Mouse (Mus musculus) thymus, adult 2 months (tissue): ENCODE measurements around the gene Pdgfra. TPM values are rescaled to one million over a fixed set of nuclear protein-coding genes. Genes with fewer than 3 reads are reported as not detected.

ENCODE experiments used
- DNase-seq: peaks from one replicate; pipeline ENCODE4 v3.0.0; 2021
- H3K27ac ChIP-seq: fragments of 200-500 bp; 2 replicates; pipeline ENCODE4 v1.5.1; 2012; ENCODE audit warnings: low read length, control low read depth; ENCODE audit not compliant: control insufficient read depth, insufficient read depth
- H3K27me3 ChIP-seq: fragments of 200-500 bp; 2 replicates; pipeline ENCODE4 v1.6.1; 2012; ENCODE audit warnings: mild to moderate bottlenecking, low read length, moderate library complexity, mixed read lengths; ENCODE audit not compliant: control insufficient read depth, insufficient read depth
- H3K36me3 ChIP-seq: fragments of 200-500 bp; 2 replicates; pipeline ENCODE4 v1.6.1; 2012; ENCODE audit warnings: mild to moderate bottlenecking, low read length, moderate library complexity; ENCODE audit not compliant: control insufficient read depth, insufficient read depth
- H3K4me1 ChIP-seq: fragments of 200-500 bp; replicated peaks from 2 replicates; pipeline ENCODE4 v1.6.1; 2012; ENCODE audit warnings: low read length; ENCODE audit not compliant: control insufficient read depth, insufficient read depth
- H3K4me3 ChIP-seq: fragments of 200-500 bp; 2 replicates; pipeline ENCODE4 v1.5.1; 2012; ENCODE audit warnings: mild to moderate bottlenecking, low read length, control low read depth, moderate library complexity; ENCODE audit not compliant: control insufficient read depth, insufficient read depth
- CTCF ChIP-seq: fragments of 200-500 bp; IDR thresholded peaks from 2 replicates; pipeline ENCODE4 v1.5.1; 2012; ENCODE audit warnings: mild to moderate bottlenecking, control low read depth, low read length, moderate library complexity, borderline replicate concordance; ENCODE audit not compliant: control insufficient read depth, poor library complexity, insufficient read depth; ENCODE audit errors: extremely low read depth
- POLR2A ChIP-seq: fragments of 200-500 bp; IDR thresholded peaks from 2 replicates; pipeline ENCODE4 v1.6.1; 2012; ENCODE audit warnings: mild to moderate bottlenecking, low read length, control low read depth, moderate library complexity; ENCODE audit not compliant: control insufficient read depth, poor library complexity, insufficient read depth; ENCODE audit errors: extremely low read depth
- WGBS: fragments of 180-500 bp; shearing (Covaris S2); methylation state at CpG from one replicate; pipeline ENCODE4 v1.1.7; 2018; 5-methylcytosine and 5-hydroxymethylcytosine counted together
- polyA plus RNA-seq: library from polyadenylated mRNA; depleted of rRNA; stranded (reverse); fragments of >200 nt; gene quantifications from 2 replicates; pipeline ENCODE4 v1.2.3, GENCODE M21; 2012; rRNA removed

The Pdgfra gene
- polyA plus RNA-seq: 1.8 and 3.4 TPM in 2 replicates

GRCm38 (mm10) chr5:75152021-75152425 lies at the start of gene Pdgfra:
TSS of gene Pdgfra (plus strand) at chr5:75152292.
- no peak for TF ChIP-seq CTCF
- no peak for TF ChIP-seq POLR2A
- Histone ChIP-seq H3K27me3 (peaks cover 28% of the 10 kb centered on the region), H3K4me1 (0 out of 2 replicates have a peak, but pooled peaks cover 4% of the 10 kb centered on the region), H3K36me3 (no peaks in the 10 kb centered on the region), H3K4me3 (no peak within 1 kb of the TSS), H3K27ac (no peak within 1 kb of the TSS)
- 5% methylated on average over 10 of the region's 10 CpGs for WGBS
- no peak for DNase-seq

DNA sequence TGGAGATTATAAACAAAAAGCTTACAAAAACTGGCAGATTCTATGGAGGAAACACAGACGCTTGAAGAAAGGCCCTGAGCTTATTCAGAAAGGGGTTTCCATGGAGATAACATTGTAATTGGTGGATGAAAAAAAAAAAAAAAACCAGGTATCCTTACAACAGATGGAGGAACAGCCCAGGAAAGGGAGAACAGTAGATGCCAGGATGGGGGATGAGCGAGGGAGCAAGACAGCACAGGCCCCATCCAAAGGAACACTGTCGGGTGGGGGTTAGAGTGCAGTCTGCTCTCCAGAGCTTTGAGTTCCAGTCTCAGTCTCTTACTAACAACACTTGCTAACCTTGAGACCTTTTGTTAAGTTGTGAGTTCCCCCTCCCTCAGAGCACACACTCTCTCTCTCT lies 45.6 kb upstream of the Pdgfra start:
- Histone ChIP-seq H3K27ac (no peak overlapping the region), H3K27me3 (no peaks in the 10 kb centered on the region), H3K36me3 (no peaks in the 10 kb centered on the region), H3K4me1 (no peaks in the 10 kb centered on the region), H3K4me3 (no peak overlapping the region)
- DNase-seq: no peak
- WGBS: 87% methylated on average over 3 of the region's 3 CpGs
- TF ChIP-seq CTCF (no peak), POLR2A (no peak)

GRCm38 (mm10) chr5:75109368-75109767 lies 42.7 kb upstream of the Pdgfra start:
- Histone ChIP-seq H3K36me3 (no peaks in the 10 kb centered on the region), H3K4me1 (no peaks in the 10 kb centered on the region), H3K4me3 (no peak overlapping the region), H3K27me3 (no peaks in the 10 kb centered on the region), H3K27ac (no peak overlapping the region)
- WGBS: 66% methylated on average over 5 of the region's 5 CpGs
- no peak for DNase-seq
- TF ChIP-seq POLR2A: no peak
- no peak for TF ChIP-seq CTCF

- no peak for DNase-seq
- H3K4me3 ChIP-seq: no peak overlapping the region
- 81% methylated on average over 5 of the region's 5 CpGs for WGBS
These were observed 40.3 kb upstream of the Pdgfra start for GRCm38 (mm10) chr5:75111781-75112180.

GRCm38 (mm10) chr5:75118840-75119239 lies 33.3 kb upstream of the Pdgfra start:
- WGBS: 78% methylated on average over 7 of the region's 7 CpGs
- TF ChIP-seq CTCF: no peak
- TF ChIP-seq POLR2A: no peak
- DNase-seq: peak; percentile 48

More at GRCm38 (mm10) chr5:75111781-75112180, 40.3 kb upstream of the Pdgfra start:
- H3K4me1 ChIP-seq: no peaks in the 10 kb centered on the region
- H3K27me3 ChIP-seq: no peaks in the 10 kb centered on the region
- no peaks in the 10 kb centered on the region for H3K36me3 ChIP-seq
- no peak overlapping the region for H3K27ac ChIP-seq
- no peak for TF ChIP-seq POLR2A
- TF ChIP-seq CTCF: no peak

GRCm38 (mm10) chr5:75121646-75122045 lies 30.4 kb upstream of the Pdgfra start:
- WGBS: 59% methylated on average over 5 of the region's 5 CpGs
- no peaks in the 10 kb centered on the region for H3K4me1 ChIP-seq
- TF ChIP-seq POLR2A (no peak), CTCF (no peak)
- no peak for DNase-seq
- no peaks in the 10 kb centered on the region for H3K36me3 ChIP-seq
- no peak overlapping the region for H3K4me3 ChIP-seq
- no peak overlapping the region for H3K27ac ChIP-seq
- no peaks in the 10 kb centered on the region for H3K27me3 ChIP-seq

More at GRCm38 (mm10) chr5:75118840-75119239, 33.3 kb upstream of the Pdgfra start:
- Histone ChIP-seq H3K4me3 (no peak overlapping the region), H3K27me3 (no peaks in the 10 kb centered on the region), H3K27ac (no peak overlapping the region), H3K36me3 (no peaks in the 10 kb centered on the region), H3K4me1 (no peaks in the 10 kb centered on the region)

DNA sequence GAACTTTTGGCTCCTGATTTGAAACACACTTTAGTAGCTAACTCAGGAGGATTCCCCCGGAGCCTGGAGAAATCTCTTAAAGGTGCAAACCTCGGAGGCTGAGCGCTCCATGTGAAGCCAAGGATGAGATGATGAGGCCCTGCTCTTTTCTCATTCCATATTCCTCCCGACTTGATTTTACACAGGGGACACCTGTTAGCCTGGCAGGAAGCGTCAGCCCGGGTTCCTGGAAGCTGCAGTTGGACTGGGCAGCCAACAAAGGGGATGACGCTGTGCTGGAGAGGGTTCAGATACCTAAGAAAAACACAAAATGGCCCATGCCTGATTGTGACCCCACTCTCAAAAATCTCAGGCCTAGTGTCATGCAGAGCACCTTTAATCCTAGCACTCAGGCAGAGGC lies 17.4 kb upstream of the Pdgfra start:
- 89% methylated on average over 7 of the region's 7 CpGs for WGBS
- Histone ChIP-seq H3K4me1 (no peaks in the 10 kb centered on the region), H3K27me3 (no peaks in the 10 kb centered on the region), H3K36me3 (no peaks in the 10 kb centered on the region), H3K4me3 (no peak overlapping the region), H3K27ac (no peak overlapping the region)
- no peak for TF ChIP-seq POLR2A
- TF ChIP-seq CTCF: no peak
- no peak for DNase-seq

DNA sequence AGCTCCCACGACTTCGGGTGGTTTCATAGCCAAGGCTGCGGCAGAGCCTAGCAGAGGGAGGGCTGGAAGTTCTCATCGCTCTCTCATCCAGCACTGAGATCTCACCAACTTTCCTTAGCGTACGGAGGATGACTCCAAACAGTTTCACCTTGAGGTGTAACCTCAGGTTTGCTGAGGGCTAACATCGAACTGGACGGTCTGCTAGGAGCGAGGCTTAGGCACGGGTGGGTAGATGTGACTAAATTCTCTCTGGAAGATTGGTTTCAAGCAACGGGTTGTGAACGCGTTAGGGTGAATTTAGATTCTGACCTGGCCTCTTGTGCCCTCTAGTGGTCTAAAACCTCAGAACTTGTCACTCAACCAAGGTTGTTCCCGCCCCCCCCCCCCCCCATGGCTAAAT lies 9.0 kb upstream of the Pdgfra start:
- peak; percentile 37 for DNase-seq
- no peak overlapping the region for H3K27ac ChIP-seq
- no peaks in the 10 kb centered on the region for H3K36me3 ChIP-seq
- WGBS: 9% methylated on average over 14 of the region's 14 CpGs
- no peaks in the 10 kb centered on the region; the same call in 1 of the 2 replicates for H3K27me3 ChIP-seq
- H3K4me3 ChIP-seq: no peak overlapping the region
- no peaks in the 10 kb centered on the region for H3K4me1 ChIP-seq
- no peak for TF ChIP-seq POLR2A
- TF ChIP-seq CTCF: no peak
